Mouse (Mus musculus) E14TG2a.4 (cell line): Measurements from ENCODE around the gene Cd9.

Experiments used
- CTCF ChIP-seq: conservative IDR thresholded peaks from 2 replicates; pipeline ENCODE4 v1.5.1; 2014; ENCODE audit warnings: low read length
- NANOG ChIP-seq: IDR thresholded peaks from 2 replicates; pipeline ENCODE4 v1.6.1; 2014; ENCODE audit warnings: borderline replicate concordance, low read length, mixed read lengths
- POU5F1 ChIP-seq: IDR thresholded peaks from 2 replicates; pipeline ENCODE4 v1.6.1; 2014; ENCODE audit warnings: low read length, borderline replicate concordance

- TF ChIP-seq CTCF (no peak), POU5F1 (no peak), NANOG (no peak)
These were observed 64.1 kb downstream of the Cd9 start for GRCm38 (mm10) chr6:125430358-125430958.
